Mouse (Mus musculus): Measurements from ENCODE around the gene Cers6.

DNA sequence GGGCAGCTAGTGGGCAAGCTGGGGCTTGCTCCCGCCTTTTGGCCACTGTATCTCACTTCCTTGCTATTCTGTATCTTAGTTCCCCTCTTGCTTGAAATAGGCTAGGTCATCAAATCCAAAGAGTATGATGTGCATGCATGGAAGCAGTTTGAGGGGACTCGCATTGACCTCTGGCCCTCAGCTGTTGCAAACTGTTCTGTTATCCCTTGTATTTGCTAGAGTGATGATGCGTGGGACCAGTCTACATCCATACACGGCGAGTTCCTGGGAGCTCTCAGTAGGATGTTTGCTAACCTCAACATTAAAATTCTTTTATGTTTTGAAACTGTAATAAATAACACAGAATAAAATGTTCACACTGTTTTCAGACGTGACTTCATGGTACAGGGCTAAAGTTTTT, 13.3 kb downstream of the Cers6 start:
- no peak for TF ChIP-seq POLR2A (IDR thresholded peaks at IDR 0.05; ENCODE audit: borderline replicate concordance, control insufficient read depth, low read depth, low read length)
- TF ChIP-seq CTCF (IDR thresholded peaks at IDR 0.05; ENCODE audit: control insufficient read depth, insufficient read depth, low read length): no peak

Measured in bone marrow, adult 2 months (tissue).